Mouse (Mus musculus) adrenal gland (tissue): ENCODE data around the gene Hist2h2bb.
"Not testable (repeated sequence)": the region's sequence is repeated elsewhere in the genome, so short reads cannot be mapped to it uniquely, and the experiment has no call there.

Source experiments
- intact Hi-C: fragments of 180-260 bp; cut with DNase I; formaldehyde crosslinking; loops from one replicate; pipeline ENCODE4 v1.15.1; 2025
- long read RNA-seq, 2 experiments: library from polyadenylated mRNA; unstranded; transcript quantifications; one replicate each; pipeline ENCODE4 v2.0.0; 2020; ENCODE audit warnings: borderline replicate concordance in 1 of 2; ENCODE audit not compliant: insufficient replicate concordance in 1 of 2

Hist2h2bb gene
- long read RNA-seq, experiment 1: 0 reads
- long read RNA-seq, experiment 2: 0 reads

- intact Hi-C loops: no loop called here
Measured at GRCm38 (mm10) chr3:96269511-96270474, at the start of gene Hist2h2bb. TSS of gene Hist2h2bb (plus strand) at chr3:96269752.

- intact Hi-C loops: loop anchor here (2.0 kb wide), 1 partner anchor 25 kb away; the partner anchor contains the start of gene Hist2h2aa1
Measured at GRCm38 (mm10) chr3:96220131-96220764, 49.3 kb upstream of the Hist2h2bb start.

DNA sequence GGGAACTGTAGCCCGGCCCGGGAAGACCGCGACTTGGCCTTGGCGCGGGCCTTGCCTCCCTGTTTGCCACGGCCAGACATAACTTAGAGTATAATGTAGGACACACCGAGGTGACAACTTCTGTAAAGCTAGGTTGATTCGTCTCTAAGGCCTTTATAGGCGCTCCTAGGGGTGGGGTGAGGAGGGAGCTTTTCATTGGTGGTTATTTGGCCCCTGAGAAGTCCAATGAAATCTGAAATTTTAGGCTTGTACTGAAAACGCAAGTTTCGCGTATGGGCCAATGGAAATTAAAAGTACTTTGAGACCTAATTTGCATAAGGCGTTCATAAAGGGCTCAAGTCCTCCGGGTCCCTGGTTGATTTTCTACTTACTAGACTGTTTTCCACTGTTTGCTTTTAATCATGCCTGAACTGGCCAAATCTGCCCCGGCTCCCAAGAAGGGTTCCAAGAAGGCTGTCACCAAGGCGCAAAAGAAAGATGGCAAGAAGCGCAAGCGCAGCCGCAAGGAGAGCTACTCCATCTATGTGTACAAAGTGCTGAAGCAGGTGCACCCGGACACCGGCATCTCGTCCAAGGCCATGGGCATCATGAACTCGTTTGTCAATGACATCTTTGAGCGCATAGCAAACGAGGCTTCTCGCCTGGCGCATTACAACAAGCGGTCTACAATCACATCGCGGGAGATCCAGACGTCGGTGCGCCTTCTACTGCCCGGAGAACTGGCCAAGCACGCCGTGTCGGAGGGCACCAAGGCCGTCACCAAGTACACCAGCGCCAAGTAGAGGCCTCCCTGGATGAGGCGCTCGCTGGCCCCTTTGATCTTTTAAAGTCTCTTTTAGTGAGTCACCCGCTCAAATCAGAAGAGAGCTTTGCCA is 48.5 kb upstream of the Hist2h2bb start, which contains the start of the genes Hist2h2ac and Hist2h2be:
Hist2h2ac (minus strand) TSS at position 116 of the 875 bp plus-strand sequence.
Hist2h2be (plus strand) TSS at position 355 of the 875 bp plus-strand sequence.
- intact Hi-C loops: loop anchor here (2.0 kb wide), 1 partner anchor 24 kb away; the partner anchor contains the start of gene Hist2h2aa1

DNA sequence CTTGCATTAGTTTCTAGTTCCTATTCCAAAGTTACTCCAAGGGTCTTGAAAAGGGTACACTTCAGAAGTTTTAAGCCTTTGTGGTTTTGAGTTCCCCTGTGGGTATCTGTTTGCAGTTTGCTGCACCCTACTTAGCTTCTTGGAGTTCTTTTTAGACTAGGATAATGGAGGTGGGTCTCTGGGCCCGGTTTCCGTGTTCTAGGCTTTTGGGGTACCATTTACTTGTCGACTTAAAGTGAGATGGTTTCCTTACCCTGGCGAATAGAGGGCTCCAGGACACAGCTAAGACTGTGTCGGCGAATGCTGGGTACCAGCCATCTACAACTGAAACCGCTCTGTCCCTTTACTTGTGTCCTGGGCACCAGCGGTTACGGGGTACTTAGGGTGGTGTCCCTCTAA is 47.9 kb upstream of the Hist2h2bb start:
- intact Hi-C loops: loop anchor here (2.0 kb wide), 1 partner anchor 23 kb away; the partner anchor contains the start of gene Hist2h2aa1

GRCm38 (mm10) chr3:96222774-96223173 is 46.8 kb upstream of the Hist2h2bb start:
- intact Hi-C loops: no loop called here

GRCm38 (mm10) chr3:96225421-96225820 is 44.1 kb upstream of the Hist2h2bb start:
- intact Hi-C loops: no loop called here

DNA sequence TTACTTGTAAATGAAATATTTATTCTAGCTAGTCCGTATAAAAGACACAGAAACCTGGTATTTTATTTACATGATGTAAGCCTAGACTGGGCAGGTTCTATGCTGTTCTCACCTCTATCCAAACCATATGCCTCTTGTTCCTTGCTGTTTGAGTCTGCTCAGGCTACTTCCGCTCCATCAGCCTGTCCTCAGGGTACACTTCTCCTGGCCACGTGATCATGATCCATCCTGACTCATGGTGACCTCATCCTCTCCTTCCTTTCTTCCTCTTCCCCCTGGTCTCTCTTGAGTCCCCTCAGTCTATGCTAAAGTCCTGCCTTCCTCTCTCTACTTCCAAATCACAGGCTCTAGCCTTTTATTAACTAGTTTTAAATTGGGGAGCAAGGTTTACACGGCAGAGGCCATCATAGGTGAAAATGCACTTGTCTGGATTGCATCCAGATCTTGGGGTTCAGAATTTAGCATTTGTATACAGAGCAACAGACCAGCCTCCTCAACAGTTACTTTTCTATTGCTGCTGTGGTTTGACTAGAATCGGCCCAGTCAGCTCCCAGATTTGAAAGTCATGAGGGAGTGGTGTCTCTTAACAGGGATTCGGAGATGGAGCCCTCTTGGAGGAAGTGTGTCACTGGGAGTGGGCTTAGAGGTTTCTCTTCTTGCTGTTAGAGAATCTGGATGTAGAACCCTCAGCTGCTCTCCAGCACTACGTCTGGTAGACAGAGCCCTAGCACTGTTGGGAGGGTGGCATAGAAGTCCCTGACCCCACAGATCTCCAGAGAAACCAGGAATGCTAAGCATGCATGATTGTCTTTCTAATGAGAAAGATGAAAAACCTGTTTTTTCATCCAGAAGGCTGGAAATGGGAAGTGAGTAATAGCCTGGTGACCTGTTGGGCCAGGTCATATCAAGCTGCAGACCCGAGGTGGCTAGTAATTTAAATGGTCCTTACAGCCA is 42.6 kb upstream of the Hist2h2bb start:
- intact Hi-C loops: no loop called here

GRCm38 (mm10) chr3:96228828-96229227 is 40.7 kb upstream of the Hist2h2bb start:
- intact Hi-C loops: no loop called here

GRCm38 (mm10) chr3:96230404-96230803 is 39.1 kb upstream of the Hist2h2bb start:
- intact Hi-C loops: no loop called here

- intact Hi-C loops: no loop called here
Measured at GRCm38 (mm10) chr3:96230910-96231757, 38.4 kb upstream of the Hist2h2bb start.

- intact Hi-C loops: no loop called here
Measured at GRCm38 (mm10) chr3:96231758-96232120, 37.8 kb upstream of the Hist2h2bb start.

GRCm38 (mm10) chr3:96234914-96235313 is 34.6 kb upstream of the Hist2h2bb start:
- intact Hi-C loops: no loop called here

DNA sequence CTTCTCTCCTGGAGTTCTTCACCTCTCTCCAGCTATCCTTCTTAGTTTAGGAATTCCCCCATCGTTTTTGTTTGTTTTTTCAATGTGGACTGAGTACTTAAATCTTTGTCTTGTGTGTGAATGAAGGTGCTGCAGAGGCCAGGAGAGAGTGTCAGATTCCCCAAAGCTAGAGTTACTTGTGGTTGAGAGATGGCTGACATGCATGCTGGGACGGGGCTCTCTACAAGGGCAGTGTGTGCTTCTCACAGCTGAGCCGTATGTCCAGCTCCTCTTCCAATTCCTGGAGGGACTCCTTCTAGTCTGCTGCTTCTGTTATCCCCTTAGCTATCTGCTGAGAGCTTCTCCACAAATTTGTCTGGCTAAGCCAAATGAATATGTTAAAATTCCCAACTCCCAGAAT is 33.7 kb upstream of the Hist2h2bb start:
- intact Hi-C loops: no loop called here

GRCm38 (mm10) chr3:96236834-96237334 is 32.7 kb upstream of the Hist2h2bb start:
- intact Hi-C loops: no loop called here

GRCm38 (mm10) chr3:96237335-96237903 is 32.1 kb upstream of the Hist2h2bb start:
- intact Hi-C loops: no loop called here

GRCm38 (mm10) chr3:96237904-96238511 is 31.5 kb upstream of the Hist2h2bb start:
- intact Hi-C loops: no loop called here

DNA sequence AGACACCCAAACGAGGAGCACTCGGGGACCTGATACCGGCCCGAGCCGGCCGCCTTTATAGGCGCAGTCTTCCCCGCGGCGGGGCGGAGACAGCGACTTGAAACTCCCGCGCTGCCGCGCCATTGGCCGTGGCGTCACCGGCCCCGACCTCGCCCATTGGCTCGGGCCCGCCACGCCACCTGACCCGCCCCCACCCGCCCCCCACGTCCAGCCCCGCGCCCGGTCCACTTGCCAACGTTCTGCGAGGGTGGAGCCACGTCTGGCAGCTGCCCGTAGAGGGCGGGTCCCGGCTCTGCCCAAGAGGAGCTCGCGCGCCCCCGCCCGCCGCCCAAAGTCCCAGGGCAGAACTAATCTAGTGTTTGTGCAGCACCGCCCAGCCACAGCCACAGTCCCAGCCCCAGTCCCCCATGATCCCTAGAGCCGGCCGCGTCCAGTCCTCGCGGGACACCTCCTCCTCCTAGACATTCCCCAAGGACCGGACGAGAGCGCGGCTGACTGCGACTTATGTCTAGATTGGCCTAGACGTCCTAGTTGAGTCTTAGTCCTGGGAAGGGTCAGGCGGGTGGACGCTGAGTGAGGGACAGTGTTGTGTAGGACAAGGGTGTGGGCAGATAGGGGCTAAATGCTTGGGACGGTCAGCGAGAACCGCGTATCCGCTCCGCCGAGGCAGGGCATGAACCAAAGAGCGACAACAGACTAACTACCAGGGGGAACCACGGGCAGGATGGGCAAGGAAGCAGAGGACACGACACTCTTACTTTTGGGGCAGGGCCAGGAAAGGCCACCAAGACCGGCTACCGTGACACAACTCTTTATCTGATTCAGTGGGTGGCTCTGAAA is 30.4 kb upstream of the Hist2h2bb start, which contains the start of gene Hist2h3c2:
Hist2h3c2 (minus strand) TSS at position 174 of the 840 bp plus-strand sequence.
- intact Hi-C loops: not testable (repeated sequence)
